Mouse (Mus musculus) kidney, adult 11 months (tissue): ENCODE results near the gene Mrpl19.
A peak's percentile ranks its signal among the peaks of the same experiment; 100 is the strongest.

Experiments
- DNase-seq: peaks from one replicate; pipeline ENCODE4 v3.0.0; 2022

The Mrpl19 gene

GRCm38 (mm10) chr6:81965296-81966067 is at the start of gene Mrpl19:
Gene Mrpl19 (minus strand): TSS chr6:81965958.
- DNase-seq = peak; percentile 90

- peak; percentile 75 for DNase-seq
These were observed 46.6 kb upstream of the Mrpl19 start for GRCm38 (mm10) chr6:82012392-82012791.

- no peak for DNase-seq
These were observed 24.5 kb upstream of the Mrpl19 start for GRCm38 (mm10) chr6:81990049-81990810.

- no peak for DNase-seq
These were observed 22.6 kb upstream of the Mrpl19 start for GRCm38 (mm10) chr6:81988341-81988740.

GRCm38 (mm10) chr6:81987580-81987979 is 21.8 kb upstream of the Mrpl19 start:
- DNase-seq = peak; percentile 90

GRCm38 (mm10) chr6:81987010-81987409 is 21.3 kb upstream of the Mrpl19 start:
- peak; percentile 87 for DNase-seq

- DNase-seq = peak; percentile 84
These were observed 20.8 kb upstream of the Mrpl19 start for GRCm38 (mm10) chr6:81986599-81986998.

- DNase-seq = no peak
These were observed 20.4 kb upstream of the Mrpl19 start for GRCm38 (mm10) chr6:81986171-81986570.

DNA sequence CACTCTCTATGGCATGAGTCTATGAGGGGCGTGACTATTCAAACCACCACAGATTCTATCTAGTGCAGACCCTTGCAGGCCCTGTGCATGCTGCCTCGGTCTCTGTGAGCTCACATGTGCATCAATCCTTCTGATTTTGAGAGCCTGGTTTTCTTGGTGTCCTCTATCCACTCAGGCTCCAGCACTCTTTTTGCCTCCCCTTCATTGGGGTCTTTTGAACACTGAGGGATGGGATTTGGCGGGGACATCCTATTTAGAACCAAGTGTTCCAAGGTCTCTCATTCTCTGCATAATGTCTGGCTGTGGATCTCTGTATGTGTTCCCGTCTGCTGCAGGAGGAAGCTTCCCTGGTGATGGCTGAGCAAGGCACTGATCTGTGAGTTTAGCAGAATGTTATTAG is 13.5 kb upstream of the Mrpl19 start:
- no peak for DNase-seq

- peak; percentile 52 for DNase-seq
These were observed 10.3 kb upstream of the Mrpl19 start for GRCm38 (mm10) chr6:81975971-81976621.

GRCm38 (mm10) chr6:81972595-81972994 is 6.8 kb upstream of the Mrpl19 start:
- no peak for DNase-seq

GRCm38 (mm10) chr6:81971196-81971595 is 5.4 kb upstream of the Mrpl19 start:
- DNase-seq = no peak

- DNase-seq = no peak
These were observed 348 bp upstream of the Mrpl19 start for GRCm38 (mm10) chr6:81966068-81966544.

- no peak for DNase-seq
These were observed 5.5 kb downstream of the Mrpl19 start for GRCm38 (mm10) chr6:81960284-81960683.

GRCm38 (mm10) chr6:81959866-81960265 is 5.9 kb downstream of the Mrpl19 start:
- DNase-seq = no peak

DNA sequence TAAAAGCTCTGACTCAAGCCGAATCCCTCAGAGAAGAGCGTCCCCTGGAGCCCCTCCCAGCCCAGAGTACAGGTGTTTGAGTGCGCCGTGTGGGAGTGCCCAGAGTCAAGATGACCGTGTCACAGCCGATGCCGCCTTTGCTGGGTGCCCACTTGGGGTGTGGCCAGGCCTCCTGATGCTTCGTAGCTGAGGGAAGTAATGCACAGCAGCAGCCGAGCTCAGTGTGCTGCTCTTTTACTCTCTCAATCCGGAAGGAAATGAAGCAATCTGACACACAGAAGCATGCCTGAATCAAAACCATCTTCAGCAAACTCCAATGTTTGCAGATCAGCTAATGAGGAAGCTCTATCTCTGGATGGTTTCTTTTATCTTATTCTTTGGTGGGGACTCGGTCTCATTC is 7.8 kb downstream of the Mrpl19 start:
- no peak for DNase-seq

- no peak for DNase-seq
These were observed 9.4 kb downstream of the Mrpl19 start for GRCm38 (mm10) chr6:81956399-81956798.

- DNase-seq = no peak
These were observed 10.6 kb downstream of the Mrpl19 start for GRCm38 (mm10) chr6:81955133-81955532.

- no peak for DNase-seq
These were observed 18.9 kb downstream of the Mrpl19 start for GRCm38 (mm10) chr6:81946906-81947305.

GRCm38 (mm10) chr6:81944432-81944831 is 21.3 kb downstream of the Mrpl19 start:
- peak; percentile 18 for DNase-seq

DNA sequence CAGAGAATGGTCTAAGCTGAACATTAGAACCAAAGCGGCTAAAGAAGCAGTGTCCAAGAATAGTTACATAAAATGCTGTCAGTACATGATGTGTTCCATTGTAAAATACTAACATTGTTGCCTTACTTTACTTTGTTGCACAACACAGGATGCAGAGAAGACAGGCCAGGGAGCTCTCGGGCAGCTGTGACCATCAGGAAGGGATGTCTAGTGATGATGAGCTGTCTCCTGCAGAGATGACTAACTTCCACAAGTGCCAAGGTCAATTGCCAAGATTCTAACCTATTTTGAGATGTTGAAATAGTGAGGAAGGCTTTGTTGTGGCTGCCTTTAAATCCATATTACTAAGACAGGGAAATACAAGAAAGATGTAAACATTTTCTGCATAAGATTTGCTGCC is 22.5 kb downstream of the Mrpl19 start:
- no peak for DNase-seq

DNA sequence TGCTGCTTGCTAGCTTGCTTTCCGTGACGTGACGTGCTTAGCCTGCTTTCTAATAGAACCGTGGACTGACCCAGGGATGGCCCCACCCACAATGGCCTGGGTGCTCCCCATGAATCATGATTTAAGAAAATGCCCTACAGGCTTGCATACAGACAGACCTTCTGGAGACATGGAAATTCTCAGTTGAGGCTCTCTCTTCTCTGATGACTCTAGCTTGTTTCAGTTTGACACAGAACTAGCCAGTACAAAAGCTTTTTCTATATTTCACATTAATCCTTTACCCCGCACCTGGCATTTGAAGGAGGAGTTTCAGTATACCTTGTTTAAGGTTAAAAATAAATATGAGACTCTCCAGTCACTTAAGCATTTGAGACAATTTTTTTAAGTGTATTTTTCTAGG is 24.0 kb downstream of the Mrpl19 start:
- no peak for DNase-seq

- DNase-seq = no peak
These were observed 32.5 kb downstream of the Mrpl19 start for GRCm38 (mm10) chr6:81933281-81933680.

DNA sequence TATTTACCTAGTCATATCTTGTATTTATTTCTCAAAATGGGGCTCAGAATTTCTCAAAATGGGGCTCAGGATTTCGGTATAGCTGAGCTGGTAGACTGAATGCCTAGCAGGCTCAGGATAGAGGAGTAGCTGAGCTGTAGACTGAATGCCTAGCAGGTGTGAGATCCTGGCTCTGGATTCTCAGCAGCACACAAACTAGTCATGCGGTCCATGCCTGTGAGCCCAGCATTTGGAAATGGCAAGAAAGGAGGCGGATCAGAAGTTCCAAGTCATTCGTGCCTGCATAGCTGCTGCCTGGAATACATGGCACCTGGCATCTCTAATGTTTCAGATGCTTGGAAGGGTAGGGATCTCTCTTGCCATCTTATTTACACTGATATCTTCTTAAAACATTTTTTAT is 36.4 kb downstream of the Mrpl19 start:
- DNase-seq = no peak
